Mouse (Mus musculus) left cerebral cortex, postnatal 14 days (tissue): ENCODE data around the gene Clic4. TPM values are rescaled to one million over a fixed set of nuclear protein-coding genes. Genes with fewer than 3 reads are reported as not detected.
A peak's percentile ranks its signal among the peaks of the same experiment; 100 is the strongest.
"Not testable (repeated sequence)": the region's sequence is repeated elsewhere in the genome, so short reads cannot be mapped to it uniquely, and the experiment has no call there.

Experiments
- DNase-seq, 2 experiments: peaks; one replicate each; pipeline ENCODE4 v3.0.0; 2021 to 2022; ENCODE audit warnings: low spot score in 2 of 2, mixed read lengths in 1 of 2
- intact Hi-C: fragments of 180-260 bp; cut with DNase I; formaldehyde crosslinking; loops from one replicate; pipeline ENCODE4 v1.15.1; 2025
- total RNA-seq, 2 experiments: library from RNA; stranded (reverse); gene quantifications; 2 replicates each; pipeline ENCODE4 v1.2.3; 2021

Clic4 gene
- total RNA-seq, 2 experiments from 2014 or later, result 31.2 to 32.0 TPM

- no peak for DNase-seq
- intact Hi-C loops, result no loop called here
Measured at GRCm38 (mm10) chr4:135297146-135297545, 24.5 kb upstream of the Clic4 start.

- intact Hi-C loops, result no loop called here
Measured at GRCm38 (mm10) chr4:135296565-135296964, 24.0 kb upstream of the Clic4 start.

GRCm38 (mm10) chr4:135293813-135294212 lies 21.2 kb upstream of the Clic4 start:
- intact Hi-C loops, result no loop called here
- DNase-seq, result no peak

More at GRCm38 (mm10) chr4:135296565-135296964, 24.0 kb upstream of the Clic4 start:
- DNase-seq, result no peak

DNA sequence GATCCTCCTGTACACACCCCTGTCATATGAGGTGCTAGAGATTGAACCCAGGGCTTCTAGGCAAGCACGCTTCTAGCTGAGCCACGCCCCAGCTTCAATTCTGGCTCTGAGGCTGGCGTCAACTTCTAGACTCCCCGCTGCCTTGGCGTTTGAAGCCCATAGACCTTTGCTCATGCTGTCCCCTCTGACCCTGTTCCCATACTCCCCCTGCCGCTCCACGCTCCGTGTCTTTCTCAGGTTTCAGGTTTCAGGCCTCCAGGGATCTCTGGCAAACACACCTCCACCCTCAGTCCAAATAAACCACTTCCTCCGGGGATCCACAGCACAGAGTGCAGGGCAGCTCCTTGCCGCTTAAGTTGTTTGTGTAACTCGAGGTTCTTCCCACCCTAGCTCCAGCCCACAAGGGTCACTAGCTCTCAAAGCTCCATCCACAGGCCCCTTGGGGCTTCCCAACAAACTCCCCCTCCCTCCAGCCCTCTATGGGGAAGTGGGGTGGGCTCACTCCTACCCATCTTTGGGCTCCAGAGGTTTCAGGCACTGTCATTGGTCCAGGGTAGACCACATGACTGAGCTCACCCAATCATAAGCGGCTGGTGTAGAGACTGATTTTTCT lies 20.0 kb upstream of the Clic4 start:
- intact Hi-C loops, result no loop called here
- no peak for DNase-seq

DNA sequence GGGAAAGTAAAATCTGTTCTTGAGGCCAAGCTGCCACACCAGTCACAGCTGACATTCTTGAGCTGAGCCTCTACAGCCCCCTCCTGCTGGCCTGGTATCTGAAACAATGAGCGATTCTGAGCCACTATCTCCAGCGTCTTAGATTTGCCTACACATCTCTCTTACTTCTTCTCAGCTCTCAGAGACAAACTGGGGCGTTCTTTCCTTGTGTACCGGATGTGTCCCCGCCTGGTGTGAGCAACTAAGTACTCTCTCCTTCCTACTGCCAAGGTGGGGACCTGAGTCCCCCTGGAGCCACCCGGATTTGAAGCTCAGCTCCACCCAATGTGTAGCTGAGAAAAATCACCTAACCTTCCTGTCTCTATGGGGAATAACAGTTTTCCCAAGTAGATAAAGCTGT lies 19.2 kb upstream of the Clic4 start:
- no peak for DNase-seq
- intact Hi-C loops, result no loop called here

DNA sequence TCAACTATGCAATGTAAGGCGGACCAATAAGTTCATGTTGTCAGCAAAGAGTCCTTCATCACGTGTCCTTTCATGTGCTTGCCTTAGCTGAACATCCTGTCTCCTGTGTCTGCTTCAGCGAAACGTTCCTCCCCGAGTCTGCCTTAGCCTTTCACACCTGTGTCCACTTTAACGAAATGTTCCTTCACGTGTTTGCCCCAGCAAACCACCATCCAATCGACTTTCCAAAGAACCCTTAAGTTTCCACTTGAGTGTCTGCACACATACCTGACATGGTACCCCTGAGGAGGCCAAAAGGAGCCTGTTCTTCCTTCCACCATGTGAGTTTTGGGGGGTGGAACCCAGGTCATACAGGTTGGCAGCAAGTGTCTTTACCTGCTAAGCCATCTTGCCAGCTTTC lies 18.6 kb upstream of the Clic4 start:
- intact Hi-C loops, result no loop called here
- no peak for DNase-seq

DNA sequence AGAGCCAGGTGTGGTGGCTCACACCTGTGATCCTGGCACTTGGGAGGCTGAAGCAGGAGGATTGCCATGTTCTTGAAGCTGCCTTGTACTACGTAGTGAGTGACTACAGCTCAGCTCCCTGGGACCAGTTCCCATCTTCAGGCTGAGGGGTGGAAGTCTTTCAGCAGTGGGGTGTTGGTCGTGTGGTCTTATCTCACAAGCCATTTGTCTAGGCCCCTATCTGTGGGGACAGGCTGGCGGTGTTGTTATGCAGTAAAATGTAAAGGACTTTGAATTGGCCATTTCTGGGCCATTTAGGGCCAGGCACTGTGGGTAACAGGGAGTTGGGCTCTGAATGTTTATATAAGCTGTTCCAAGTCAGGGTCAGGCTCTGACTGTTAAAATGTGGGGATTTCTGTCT lies 15.4 kb upstream of the Clic4 start:
- DNase-seq, result no peak
- intact Hi-C loops, result no loop called here

DNA sequence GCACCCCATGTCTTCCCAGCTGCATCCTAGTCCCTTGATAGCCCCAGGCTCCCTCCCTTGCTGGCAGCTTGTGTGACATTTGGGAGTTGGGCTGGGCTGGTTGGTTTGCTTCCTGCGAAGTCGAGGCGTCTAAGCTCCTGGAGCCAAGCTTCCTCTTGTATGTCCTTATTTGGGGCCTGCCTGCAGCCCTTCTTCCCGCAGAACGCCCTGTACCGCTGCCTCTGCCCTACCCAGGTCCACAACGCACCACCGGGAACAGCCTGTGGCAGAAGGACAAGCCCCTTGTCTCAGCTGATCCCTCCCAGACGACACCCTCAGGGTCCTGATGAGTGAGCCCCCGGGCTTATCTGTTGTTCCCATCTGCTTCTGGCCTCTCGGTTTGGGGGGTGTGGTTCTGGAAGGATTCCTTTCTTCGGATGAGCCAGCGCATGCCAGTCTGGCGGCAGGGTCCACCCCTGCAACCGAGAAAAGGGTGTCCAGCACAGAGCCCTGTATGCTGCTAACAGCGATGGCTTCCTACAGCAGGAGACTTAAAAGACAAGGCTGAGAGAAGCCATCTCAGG lies 14.3 kb upstream of the Clic4 start:
- no peak for DNase-seq
- intact Hi-C loops, result no loop called here

GRCm38 (mm10) chr4:135286033-135286622 lies 13.5 kb upstream of the Clic4 start:
- intact Hi-C loops, result no loop called here
- DNase-seq, result peak in 1 of 2 experiments; percentile 12

DNA sequence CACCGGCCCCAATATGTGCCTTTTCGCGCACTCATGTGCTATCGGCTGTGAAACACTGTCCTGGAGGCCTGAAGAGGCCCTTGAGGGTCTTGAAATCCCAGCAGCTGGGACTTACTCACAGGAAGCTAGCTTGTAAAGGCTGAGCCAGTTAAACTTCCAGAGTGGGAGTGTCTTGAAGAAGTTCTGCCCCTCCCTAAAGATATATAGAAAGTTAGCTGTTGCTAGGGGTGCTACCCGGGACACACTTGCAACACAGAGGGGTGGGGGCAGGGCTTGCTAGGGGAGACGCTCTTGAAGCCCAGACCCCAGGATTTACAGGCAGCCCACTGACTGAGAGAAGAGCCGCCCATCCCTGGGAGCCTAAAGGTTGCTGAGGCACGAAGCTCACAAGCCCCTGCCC lies 12.8 kb upstream of the Clic4 start:
- intact Hi-C loops, result no loop called here
- no peak for DNase-seq

DNA sequence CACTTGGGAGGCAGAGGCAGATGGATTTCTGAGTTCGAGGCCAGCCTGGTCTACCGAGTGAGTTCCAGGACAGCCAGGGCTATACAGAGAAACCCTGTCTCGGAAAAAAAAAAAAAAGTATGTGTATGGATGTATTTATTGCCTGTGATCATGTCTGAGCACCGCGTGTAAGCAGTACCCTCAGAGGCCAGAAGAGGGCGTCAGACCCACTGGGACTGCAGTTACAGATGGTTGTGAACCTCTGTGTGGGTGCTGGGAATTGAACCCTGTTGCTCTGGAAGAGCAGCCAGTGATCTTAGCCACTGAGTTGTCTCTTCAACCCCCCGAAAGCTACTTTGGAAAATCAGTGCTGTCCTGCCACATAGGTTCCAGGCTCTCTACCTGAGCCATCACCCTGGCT lies 11.3 kb upstream of the Clic4 start:
- intact Hi-C loops, result no loop called here
- DNase-seq, result no peak

- intact Hi-C loops, result no loop called here
- no peak for DNase-seq
Measured at GRCm38 (mm10) chr4:135283417-135283816, 10.8 kb upstream of the Clic4 start.

GRCm38 (mm10) chr4:135282651-135283290 lies 10.2 kb upstream of the Clic4 start:
- intact Hi-C loops, result no loop called here
- no peak for DNase-seq

DNA sequence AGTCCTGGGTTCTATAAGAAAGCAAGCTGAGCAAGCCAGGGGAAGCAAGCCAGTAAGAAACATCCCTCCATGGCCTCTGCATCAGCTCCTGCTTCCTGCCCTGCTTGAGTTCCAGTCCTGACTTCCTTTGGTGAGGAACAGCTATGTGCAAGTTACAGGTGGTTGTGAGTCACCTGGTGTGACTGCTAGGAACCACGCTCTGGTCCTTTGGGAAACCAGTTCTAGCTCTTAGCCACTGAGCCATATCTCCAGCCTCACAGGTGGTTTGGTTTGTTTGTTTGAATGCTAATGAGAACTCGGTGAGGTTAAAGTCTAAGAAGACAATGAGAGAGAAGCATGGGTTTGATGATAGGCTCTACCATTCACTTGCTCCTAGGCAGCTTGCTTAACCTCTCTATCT lies 7.4 kb upstream of the Clic4 start:
- DNase-seq, intact Hi-C loops: not testable (repeated sequence)

- DNase-seq, result no peak
- intact Hi-C loops, result no loop called here
Measured at GRCm38 (mm10) chr4:135276681-135277379, 4.2 kb upstream of the Clic4 start.

GRCm38 (mm10) chr4:135274761-135275160 lies 2.1 kb upstream of the Clic4 start:
- intact Hi-C loops, result loop anchor here (5.0 kb wide), 1 partner anchor 52 kb away; no protein-coding TSS in a partner anchor

DNA sequence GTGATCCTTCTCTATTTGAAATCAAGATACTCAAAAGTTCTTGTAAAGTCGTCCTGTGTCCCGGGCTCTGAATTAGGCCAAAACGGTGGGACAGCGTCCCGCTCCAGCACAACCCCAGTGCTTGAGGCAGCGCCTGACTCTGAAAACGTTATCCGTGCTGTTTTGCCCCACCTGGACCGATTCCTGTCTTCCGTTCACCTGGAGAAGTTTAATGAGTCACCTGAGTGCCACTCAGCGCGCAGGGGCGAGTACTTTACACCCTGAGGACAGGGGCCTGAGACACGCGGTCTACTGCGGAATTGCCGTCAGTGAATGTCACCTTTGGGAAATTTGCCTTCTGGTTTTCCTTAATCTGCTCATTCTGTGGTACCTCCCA lies 681 bp upstream of the Clic4 start:
- intact Hi-C loops, result loop anchor here (5.0 kb wide), 1 partner anchor 51 kb away; no protein-coding TSS in a partner anchor
- no peak for DNase-seq

More at GRCm38 (mm10) chr4:135274761-135275160, 2.1 kb upstream of the Clic4 start:
- DNase-seq, result no peak

DNA sequence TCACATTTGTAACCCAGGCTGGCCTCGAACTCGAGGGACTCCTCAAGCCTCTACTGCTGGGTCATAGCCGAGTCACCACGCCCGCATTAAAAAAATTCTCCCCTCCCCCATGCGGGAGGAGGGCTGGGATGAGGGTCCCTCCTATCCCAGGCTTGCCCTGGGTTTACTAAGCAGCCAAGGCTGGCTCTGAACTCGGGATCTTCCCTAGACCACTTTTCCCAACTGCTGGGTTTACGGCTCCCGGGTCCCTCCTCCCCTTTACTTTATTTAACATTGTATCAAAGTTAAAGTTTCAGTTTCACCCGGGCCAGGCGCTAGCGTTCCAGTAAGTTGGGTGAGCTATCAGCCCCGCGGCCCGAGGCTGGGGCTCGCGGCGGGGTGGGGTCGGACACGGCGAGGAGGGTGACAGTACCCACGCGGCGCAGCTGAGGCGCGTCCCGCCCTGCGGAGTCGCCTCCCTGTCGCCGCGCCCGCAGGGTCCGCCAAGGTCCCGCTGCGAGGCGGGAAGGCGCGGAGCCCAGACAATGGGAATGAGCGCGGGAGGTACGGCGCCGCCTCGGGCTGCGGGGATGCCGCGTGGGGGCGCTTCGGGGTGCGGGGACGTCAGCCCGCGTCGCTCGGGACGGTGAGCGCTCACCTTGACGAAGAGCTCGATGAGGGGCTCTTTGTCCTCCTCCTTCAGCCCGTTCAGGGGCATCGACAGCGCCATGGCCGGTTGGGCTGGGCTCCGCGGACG lies 565 bp downstream of the Clic4 start:
- intact Hi-C loops, result loop anchor here (1.0 to 5.0 kb wide), 2 partner anchors 46 to 50 kb away; no protein-coding TSS in a partner anchor
- peak in 1 of 2 experiments; percentile 11 for DNase-seq

DNA sequence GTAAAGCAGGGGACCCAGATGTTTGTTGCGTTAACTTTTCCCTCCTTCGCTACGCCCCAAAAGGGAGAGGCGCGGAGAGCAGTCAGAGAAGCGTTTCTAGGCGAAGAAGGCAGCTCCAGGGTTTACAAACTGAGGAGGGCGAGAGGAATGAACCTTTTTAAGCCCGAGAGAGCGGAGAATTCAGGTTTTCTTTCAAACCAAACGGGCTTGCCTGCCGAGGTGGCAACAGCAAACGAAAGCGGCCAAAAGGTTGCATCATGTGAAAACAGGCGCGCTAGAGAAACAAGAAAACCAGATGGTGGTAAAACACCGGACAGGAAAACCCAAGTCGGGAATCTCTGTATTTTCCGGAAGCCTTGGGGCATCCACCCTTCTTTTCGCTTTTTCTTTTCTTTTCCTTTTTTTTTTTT lies 1.2 kb downstream of the Clic4 start:
- DNase-seq, result no peak
- intact Hi-C loops, result loop anchor here (5.0 kb wide), 1 partner anchor 49 kb away; no protein-coding TSS in a partner anchor
